ENCODE assay signal across 8 mouse cellular contexts in genomic region chr13:23435676-23436075, GRCm38 (mm10). TPM values are rescaled to one million over a fixed set of nuclear protein-coding genes. Genes with fewer than 3 reads are reported as not detected.
DNase-seq lines count a peak whose midpoint lies in the region; ATAC-seq lines count a peak whose summit lies in the region.

No protein-coding gene starts in this region.

- H3K27me3 ChIP-seq in erythroblast, embryonic 14.5 days (ENCODE audit: control insufficient read depth), result no peaks in the 10 kb centered on the region
- 0 out of 2 replicates have a peak, but pooled peaks cover 3% of the 10 kb centered on the region for H3K27me3 ChIP-seq in forebrain, embryonic 13.5 days
- H3K27me3 ChIP-seq in stomach, embryonic 15.5 days (replicated peaks), result no peaks in the 10 kb centered on the region

- WGBS in forebrain, embryonic 13.5 days, result 3% methylated on average over 12 of the region's 12 CpGs
- WGBS in stomach, embryonic 15.5 days, result 2% methylated on average over 12 of the region's 12 CpGs

- H3K4me2 ChIP-seq in forebrain, embryonic 13.5 days, result peak overlapping the region; percentile 63
- peak overlapping the region; percentile 61 for H3K4me2 ChIP-seq in stomach, embryonic 15.5 days

- peak overlapping the region; percentile 78 for H3K4me3 ChIP-seq in erythroblast, embryonic 14.5 days (replicated peaks)
- peak overlapping the region; percentile 41 for H3K4me3 ChIP-seq in forebrain, embryonic 13.5 days
- peak overlapping the region; percentile 46 for H3K4me3 ChIP-seq in stomach, embryonic 15.5 days (replicated peaks)

- H3K27ac ChIP-seq in forebrain, embryonic 13.5 days, result no peak overlapping the region
- peak overlapping the region; percentile 52; the same call in 1 of the 2 replicates for H3K27ac ChIP-seq in stomach, embryonic 15.5 days

- H3K9ac ChIP-seq in forebrain, embryonic 13.5 days, result peak overlapping the region; percentile 58
- peak overlapping the region; percentile 21; the same call in 1 of the 2 replicates for H3K9ac ChIP-seq in stomach, embryonic 15.5 days

- no peaks in the 10 kb centered on the region for H3K36me3 ChIP-seq in erythroblast, embryonic 14.5 days (ENCODE audit: control insufficient read depth)
- no peaks in the 10 kb centered on the region for H3K36me3 ChIP-seq in forebrain, embryonic 13.5 days (ENCODE audit: poor library complexity, severe bottlenecking)
- H3K36me3 ChIP-seq in stomach, embryonic 15.5 days, result no peaks in the 10 kb centered on the region

- peak; percentile 76 for DNase-seq in ES-CJ7 (ENCODE audit: low read depth, low spot score)
- DNase-seq in liver, result peak; percentile 58
- DNase-seq in adrenal gland, postnatal 14 days, result no peak
- no peak for DNase-seq in cerebellum, adult 9-10 months

- H3K9me3 ChIP-seq in erythroblast, embryonic 14.5 days (ENCODE audit: control insufficient read depth, low read length), result no peaks in the 10 kb centered on the region
- no peaks in the 10 kb centered on the region for H3K9me3 ChIP-seq in forebrain, embryonic 13.5 days (replicated peaks)
- no peaks in the 10 kb centered on the region for H3K9me3 ChIP-seq in stomach, embryonic 15.5 days

- ATAC-seq in erythroblast, adult 5-6 weeks (replicated peaks; ENCODE audit: low FRiP score, poor library complexity, severe bottlenecking), result no peak
- ATAC-seq in forebrain, embryonic 13.5 days, result no peak
- no peak for ATAC-seq in stomach, embryonic 15.5 days (ENCODE audit: insufficient read depth, low FRiP score, low read depth)

- peaks cover 74% of the 10 kb centered on the region for H3K4me1 ChIP-seq in erythroblast, embryonic 14.5 days (ENCODE audit: control insufficient read depth)
- peaks cover 13% of the 10 kb centered on the region for H3K4me1 ChIP-seq in forebrain, embryonic 13.5 days
- no peaks in the 10 kb centered on the region for H3K4me1 ChIP-seq in stomach, embryonic 15.5 days

RNA-seq across cellular contexts. Expression of gene Abt1, which starts 12.0 kb away (rescaled TPM):
- polyA plus RNA-seq in erythroblast, embryonic 14.5 days (2012), result 0.76 and 0.84 TPM in 2 replicates
- 1.7 and 1.9 TPM in 2 replicates for total RNA-seq in erythroblast, adult 5-6 weeks (2015; ENCODE audit: low replicate concordance)
- total RNA-seq in erythroblast, adult 5-6 weeks (2017; ENCODE audit: low replicate concordance), result 1.4 and 1.7 TPM in 2 replicates
- polyA plus RNA-seq in forebrain, embryonic 13.5 days (2015; fragmentation: Nextera tagmentation; extraction: Ambion mirVana), result 12.4 and 13.4 TPM in 2 replicates
- 10.7 and 11.9 TPM in 2 replicates for polyA plus RNA-seq in stomach, embryonic 15.5 days (2015; fragmentation: Nextera tagmentation; extraction: Ambion mirVana)
- total RNA-seq in adrenal gland, postnatal 14 days (2021), result 5.9 and 6.3 TPM in 2 replicates

RNA-seq across cellular contexts. Expression of gene Btn1a1, which starts 30.0 kb away (rescaled TPM):
- 0.15 and 0.16 TPM in 2 replicates for polyA plus RNA-seq in erythroblast, embryonic 14.5 days (2012)
- total RNA-seq in erythroblast, adult 5-6 weeks (2015; ENCODE audit: low replicate concordance), result 4.2 and 4.4 TPM in 2 replicates
- total RNA-seq in erythroblast, adult 5-6 weeks (2017; ENCODE audit: low replicate concordance), result 6.5 and 15.5 TPM in 2 replicates
- not detected in 2 replicates for polyA plus RNA-seq in forebrain, embryonic 13.5 days (2015; fragmentation: Nextera tagmentation; extraction: Ambion mirVana)
- polyA plus RNA-seq in stomach, embryonic 15.5 days (2015; fragmentation: Nextera tagmentation; extraction: Ambion mirVana), result 0.09 and 0.22 TPM in 2 replicates
- 0.19 TPM in 1 of 2 replicates, not detected in the other for total RNA-seq in adrenal gland, postnatal 14 days (2021)

RNA-seq across cellular contexts. Expression of gene Btn2a2, which starts 53.0 kb away (rescaled TPM):
- polyA plus RNA-seq in erythroblast, embryonic 14.5 days (2012), result not detected in 2 replicates
- not detected in 2 replicates for total RNA-seq in erythroblast, adult 5-6 weeks (2015; ENCODE audit: low replicate concordance)
- total RNA-seq in erythroblast, adult 5-6 weeks (2017; ENCODE audit: low replicate concordance), result not detected in 2 replicates
- 0.08 and 0.21 TPM in 2 replicates for polyA plus RNA-seq in forebrain, embryonic 13.5 days (2015; fragmentation: Nextera tagmentation; extraction: Ambion mirVana)
- 0.08 and 0.15 TPM in 2 replicates for polyA plus RNA-seq in stomach, embryonic 15.5 days (2015; fragmentation: Nextera tagmentation; extraction: Ambion mirVana)
- total RNA-seq in adrenal gland, postnatal 14 days (2021), result not detected in 2 replicates

Comparison
In these comparisons a context has a peak if more than half of its experiments do, and no peak if none do; other contexts are left out.
1. DNase-seq: peak in ES-CJ7 (single experiment) and liver (single experiment); none in adrenal gland, postnatal 14 days (single experiment) and cerebellum, adult 9-10 months (single experiment).
2. Peak in every context shown above with its lines, with median percentiles within 50 percentile points of each other: H3K4me3 ChIP-seq.